Mouse (Mus musculus) olfactory bulb, adult 2 months (tissue): ENCODE measurements around the gene Ccdc86.
A peak's percentile ranks its signal among the peaks of the same experiment; 100 is the strongest.

ENCODE experiments used
- CTCF ChIP-seq: fragments of 200-500 bp; IDR thresholded peaks from 2 replicates; pipeline ENCODE4 v1.5.1; 2012; ENCODE audit warnings: low read depth, mild to moderate bottlenecking, low read length, moderate library complexity; ENCODE audit not compliant: insufficient read depth
- POLR2A ChIP-seq: fragments of 200-500 bp; IDR thresholded peaks from 2 replicates; pipeline ENCODE4 v1.6.1; 2012; ENCODE audit warnings: mild to moderate bottlenecking, low read depth, low read length, moderate library complexity; ENCODE audit not compliant: insufficient read depth

GRCm38 (mm10) chr19:10895016-10895528 lies 54.0 kb downstream of the Ccdc86 start, which contains the start of gene Prpf19:
- TF ChIP-seq POLR2A = peak; percentile 66; the same call in 1 of the 2 replicates
- no peak for TF ChIP-seq CTCF
